Mouse (Mus musculus): ENCODE measurements around the gene Ugt1a6b. TPM values are rescaled to one million over a fixed set of nuclear protein-coding genes. Genes with fewer than 3 reads are reported as not detected.
"Not testable (repeated sequence)": the region's sequence is repeated elsewhere in the genome, so short reads cannot be mapped to it uniquely, and the experiment has no call there.

Ugt1a6b gene
- polyA plus RNA-seq, 1 experiment from 2014 or later: not detected

GRCm38 (mm10) chr1:88133908-88134456, 30.9 kb downstream of the Ugt1a6b start:
- Histone ChIP-seq H3K4me3 (ENCODE audit: low read depth, low read length) (no peak overlapping the region), H3K9me3 (ENCODE audit: control insufficient read depth, low read length) (no peaks in the 10 kb centered on the region), H3K4me1 (replicated peaks; ENCODE audit: control insufficient read depth, insufficient read depth, low read length) (no peaks in the 10 kb centered on the region), H3K27me3 (ENCODE audit: control insufficient read depth, insufficient read depth, low read length) (no peaks in the 10 kb centered on the region), H3K27ac (ENCODE audit: low read depth, low read length) (no peak overlapping the region), H3K9ac (ENCODE audit: low read length) (no peak overlapping the region), H3K36me3 (ENCODE audit: control insufficient read depth, insufficient read depth, low read length) (no peaks in the 10 kb centered on the region), H3K4me2 (ENCODE audit: low read depth, low read length, severe bottlenecking) (no peak overlapping the region)
- WGBS: 61% methylated on average over 3 of the region's 3 CpGs
- no peak for DNase-seq (ENCODE audit: low spot score)
- no peak for ATAC-seq (replicated peaks; ENCODE audit: low FRiP score)

GRCm38 (mm10) chr1:88134457-88135011, 31.5 kb downstream of the Ugt1a6b start, which contains the start of gene Ugt1a6a:
TSS of gene Ugt1a6a (plus strand) at chr1:88134809.
- not testable (repeated sequence) for H3K36me3 ChIP-seq (ENCODE audit: control insufficient read depth, insufficient read depth, low read length); H3K4me2 ChIP-seq (ENCODE audit: low read depth, low read length, severe bottlenecking); H3K9ac ChIP-seq (ENCODE audit: low read length); H3K27ac ChIP-seq (ENCODE audit: low read depth, low read length); ATAC-seq (replicated peaks; ENCODE audit: low FRiP score); H3K27me3 ChIP-seq (ENCODE audit: control insufficient read depth, insufficient read depth, low read length); DNase-seq (ENCODE audit: low spot score); H3K4me3 ChIP-seq (ENCODE audit: low read depth, low read length); H3K4me1 ChIP-seq (replicated peaks; ENCODE audit: control insufficient read depth, insufficient read depth, low read length); H3K9me3 ChIP-seq (ENCODE audit: control insufficient read depth, low read length)
- WGBS: 36% methylated on average over 5 of the region's 5 CpGs

GRCm38 (mm10) chr1:88135229-88135904, 32.3 kb downstream of the Ugt1a6b start:
- H3K9me3 ChIP-seq (ENCODE audit: control insufficient read depth, low read length); H3K4me2 ChIP-seq (ENCODE audit: low read depth, low read length, severe bottlenecking); DNase-seq (ENCODE audit: low spot score); H3K9ac ChIP-seq (ENCODE audit: low read length); ATAC-seq (replicated peaks; ENCODE audit: low FRiP score); H3K27me3 ChIP-seq (ENCODE audit: control insufficient read depth, insufficient read depth, low read length); H3K27ac ChIP-seq (ENCODE audit: low read depth, low read length); H3K4me3 ChIP-seq (ENCODE audit: low read depth, low read length); H3K4me1 ChIP-seq (replicated peaks; ENCODE audit: control insufficient read depth, insufficient read depth, low read length); H3K36me3 ChIP-seq (ENCODE audit: control insufficient read depth, insufficient read depth, low read length): not testable (repeated sequence)
- WGBS: 90% methylated on average over 5 of the region's 6 CpGs

GRCm38 (mm10) chr1:88136646-88137045, 33.6 kb downstream of the Ugt1a6b start:
- no peak for ATAC-seq (replicated peaks; ENCODE audit: low FRiP score)
- no peak overlapping the region for H3K4me2 ChIP-seq (ENCODE audit: low read depth, low read length, severe bottlenecking)
- DNase-seq (ENCODE audit: low spot score): no peak
- H3K27me3 ChIP-seq (ENCODE audit: control insufficient read depth, insufficient read depth, low read length): no peaks in the 10 kb centered on the region
- no peak overlapping the region for H3K9ac ChIP-seq (ENCODE audit: low read length)
- 77% methylated on average over 2 of the region's 2 CpGs for WGBS
- no peaks in the 10 kb centered on the region for H3K9me3 ChIP-seq (ENCODE audit: control insufficient read depth, low read length)
- no peaks in the 10 kb centered on the region for H3K4me1 ChIP-seq (replicated peaks; ENCODE audit: control insufficient read depth, insufficient read depth, low read length)
- H3K36me3 ChIP-seq (ENCODE audit: control insufficient read depth, insufficient read depth, low read length): no peaks in the 10 kb centered on the region
- no peak overlapping the region for H3K27ac ChIP-seq (ENCODE audit: low read depth, low read length)
- H3K4me3 ChIP-seq (ENCODE audit: low read depth, low read length): no peak overlapping the region

- H3K4me1 ChIP-seq (replicated peaks; ENCODE audit: control insufficient read depth, insufficient read depth, low read length): no peaks in the 10 kb centered on the region
- no peaks in the 10 kb centered on the region for H3K27me3 ChIP-seq (ENCODE audit: control insufficient read depth, insufficient read depth, low read length)
- no peak overlapping the region for H3K27ac ChIP-seq (ENCODE audit: low read depth, low read length)
- no peak overlapping the region for H3K4me2 ChIP-seq (ENCODE audit: low read depth, low read length, severe bottlenecking)
- no peaks in the 10 kb centered on the region for H3K9me3 ChIP-seq (ENCODE audit: control insufficient read depth, low read length)
- 86% methylated on average over 3 of the region's 3 CpGs for WGBS
- ATAC-seq (replicated peaks; ENCODE audit: low FRiP score) (no peak), DNase-seq (ENCODE audit: low spot score) (no peak)
- no peaks in the 10 kb centered on the region for H3K36me3 ChIP-seq (ENCODE audit: control insufficient read depth, insufficient read depth, low read length)
- no peak overlapping the region for H3K9ac ChIP-seq (ENCODE audit: low read length)
- H3K4me3 ChIP-seq (ENCODE audit: low read depth, low read length): no peak overlapping the region
These were observed 34.2 kb downstream of the Ugt1a6b start for GRCm38 (mm10) chr1:88137264-88137663.

GRCm38 (mm10) chr1:88138145-88138544, 35.1 kb downstream of the Ugt1a6b start:
- 88% methylated on average over 1 of the region's 1 CpGs for WGBS
- H3K27me3 ChIP-seq (ENCODE audit: control insufficient read depth, insufficient read depth, low read length): no peaks in the 10 kb centered on the region
- ATAC-seq (replicated peaks; ENCODE audit: low FRiP score) (no peak), DNase-seq (ENCODE audit: low spot score) (no peak)
- no peak overlapping the region for H3K4me2 ChIP-seq (ENCODE audit: low read depth, low read length, severe bottlenecking)
- no peak overlapping the region for H3K27ac ChIP-seq (ENCODE audit: low read depth, low read length)
- H3K4me3 ChIP-seq (ENCODE audit: low read depth, low read length): no peak overlapping the region
- H3K9ac ChIP-seq (ENCODE audit: low read length): no peak overlapping the region
- no peaks in the 10 kb centered on the region for H3K4me1 ChIP-seq (replicated peaks; ENCODE audit: control insufficient read depth, insufficient read depth, low read length)
- H3K36me3 ChIP-seq (ENCODE audit: control insufficient read depth, insufficient read depth, low read length): no peaks in the 10 kb centered on the region
- no peaks in the 10 kb centered on the region for H3K9me3 ChIP-seq (ENCODE audit: control insufficient read depth, low read length)

- H3K9me3 ChIP-seq (ENCODE audit: control insufficient read depth, low read length); ATAC-seq (replicated peaks; ENCODE audit: low FRiP score): not testable (repeated sequence)
These were observed 37.4 kb downstream of the Ugt1a6b start for GRCm38 (mm10) chr1:88140492-88140891.

GRCm38 (mm10) chr1:88143966-88144675, 41.1 kb downstream of the Ugt1a6b start:
- H3K4me1 ChIP-seq (replicated peaks; ENCODE audit: control insufficient read depth, insufficient read depth, low read length); H3K9me3 ChIP-seq (ENCODE audit: control insufficient read depth, low read length); ATAC-seq (replicated peaks; ENCODE audit: low FRiP score); H3K27me3 ChIP-seq (ENCODE audit: control insufficient read depth, insufficient read depth, low read length); H3K27ac ChIP-seq (ENCODE audit: low read depth, low read length); H3K4me3 ChIP-seq (ENCODE audit: low read depth, low read length); H3K36me3 ChIP-seq (ENCODE audit: control insufficient read depth, insufficient read depth, low read length); H3K4me2 ChIP-seq (ENCODE audit: low read depth, low read length, severe bottlenecking); H3K9ac ChIP-seq (ENCODE audit: low read length): not testable (repeated sequence)
- 7% methylated on average over 5 of the region's 5 CpGs for WGBS
- DNase-seq (ENCODE audit: low spot score): peak; percentile 55

More at GRCm38 (mm10) chr1:88140492-88140891, 37.4 kb downstream of the Ugt1a6b start:
- not testable (repeated sequence) for H3K4me2 ChIP-seq (ENCODE audit: low read depth, low read length, severe bottlenecking); H3K4me3 ChIP-seq (ENCODE audit: low read depth, low read length); H3K36me3 ChIP-seq (ENCODE audit: control insufficient read depth, insufficient read depth, low read length); H3K27ac ChIP-seq (ENCODE audit: low read depth, low read length); H3K9ac ChIP-seq (ENCODE audit: low read length); DNase-seq (ENCODE audit: low spot score); H3K4me1 ChIP-seq (replicated peaks; ENCODE audit: control insufficient read depth, insufficient read depth, low read length); H3K27me3 ChIP-seq (ENCODE audit: control insufficient read depth, insufficient read depth, low read length)
- WGBS: 70% methylated on average over 1 of the region's 1 CpGs
